Mouse (Mus musculus) intestine, embryonic 16.5 days (tissue): ENCODE measurements around the gene Klhdc9. TPM values are rescaled to one million over a fixed set of nuclear protein-coding genes. Genes with fewer than 3 reads are reported as not detected.

Source experiments
- ATAC-seq: fragments of 200-750 bp; cut with Nextera tagmentation; 2 replicates; pipeline ENCODE4 v1.8.0; 2017; ENCODE audit warnings: moderate TSS enrichment, moderate library complexity
- H3K27ac ChIP-seq: fragments of 300-500 bp; sonication (generic); 2 replicates; pipeline ENCODE4 v1.5.1; 2014; ENCODE audit warnings: mild to moderate bottlenecking, low read length
- H3K27me3 ChIP-seq: fragments of 300-500 bp; sonication (generic); replicated peaks from 2 replicates; pipeline ENCODE4 v1.6.1; 2014; ENCODE audit warnings: low read length, control low read depth, mixed read lengths; ENCODE audit not compliant: control insufficient read depth, insufficient read depth
- H3K36me3 ChIP-seq: fragments of 300-500 bp; sonication (generic); 2 replicates; pipeline ENCODE4 v1.6.1; 2014; ENCODE audit warnings: low read length, control low read depth; ENCODE audit not compliant: control insufficient read depth, insufficient read depth
- H3K4me1 ChIP-seq: fragments of 300-500 bp; sonication (generic); 2 replicates; pipeline ENCODE4 v1.6.1; 2014; ENCODE audit warnings: low read length, control low read depth, mixed read lengths; ENCODE audit not compliant: control insufficient read depth, insufficient read depth
- H3K4me2 ChIP-seq: fragments of 300-500 bp; sonication (generic); 2 replicates; pipeline ENCODE4 v1.6.1; 2014; ENCODE audit warnings: low read depth, low read length, control low read depth
- H3K4me3 ChIP-seq: fragments of 300-500 bp; sonication (generic); 2 replicates; pipeline ENCODE4 v1.5.1; 2014; ENCODE audit warnings: mild to moderate bottlenecking, low read length
- H3K9ac ChIP-seq: fragments of 300-500 bp; sonication (generic); 2 replicates; pipeline ENCODE4 v1.6.1; 2014; ENCODE audit warnings: low read depth, low read length
- H3K9me3 ChIP-seq: fragments of 300-500 bp; sonication (generic); 2 replicates; pipeline ENCODE4 v1.6.1; 2016; ENCODE audit warnings: low read length, control low read depth; ENCODE audit not compliant: control insufficient read depth
- WGBS: fragments of 180-500 bp; shearing (Covaris S2); extraction: QIAGEN DNeasy Blood & Tissue Kit; methylation state at CpG from one replicate; pipeline ENCODE4 v1.1.7; 2014; 5-methylcytosine and 5-hydroxymethylcytosine counted together
- polyA plus RNA-seq: library from polyadenylated mRNA; unstranded; fragments of >200 nt; fragmentation: Nextera tagmentation; extraction: Ambion mirVana; gene quantifications from 2 replicates; pipeline ENCODE4 v1.2.1, GENCODE M21; 2015

Klhdc9 gene
- polyA plus RNA-seq: 0.60 and 1.1 TPM in 2 replicates

- H3K4me3 ChIP-seq: peak within 1 kb of the TSS; percentile 56
- peaks cover 9% of the 10 kb centered on the region; the same call in 1 of the 2 replicates for H3K4me1 ChIP-seq
- peak within 1 kb of the TSS; percentile 67 for H3K9ac ChIP-seq
- peak; percentile 92 for ATAC-seq
- no peaks in the 10 kb centered on the region for H3K9me3 ChIP-seq
- H3K4me2 ChIP-seq: peak within 1 kb of the TSS; percentile 73
- peaks cover 3% of the 10 kb centered on the region; the same call in 1 of the 2 replicates for H3K36me3 ChIP-seq
- under 1% methylated on average over 21 of the region's 21 CpGs for WGBS
- H3K27ac ChIP-seq: peak within 1 kb of the TSS; percentile 40
- H3K27me3 ChIP-seq: no peaks in the 10 kb centered on the region
These were observed at the start of gene Klhdc9 for GRCm38 (mm10) chr1:171360656-171361055. Gene Klhdc9, minus strand, starts transcription at chr1:171360798.

- H3K27me3 ChIP-seq: no peaks in the 10 kb centered on the region
- 0 out of 2 replicates have a peak, but pooled peaks cover 5% of the 10 kb centered on the region for H3K4me1 ChIP-seq
- H3K4me2 ChIP-seq: no peak overlapping the region
- H3K36me3 ChIP-seq: peaks cover 1% of the 10 kb centered on the region; the same call in 1 of the 2 replicates
- WGBS: 79% methylated on average over 1 of the region's 1 CpGs
- no peaks in the 10 kb centered on the region for H3K9me3 ChIP-seq
- no peak overlapping the region for H3K4me3 ChIP-seq
- no peak overlapping the region for H3K27ac ChIP-seq
- ATAC-seq: no peak
- no peak overlapping the region for H3K9ac ChIP-seq
These were observed 49.6 kb upstream of the Klhdc9 start for GRCm38 (mm10) chr1:171410231-171410630.

- H3K9me3 ChIP-seq: no peaks in the 10 kb centered on the region
- WGBS: 78% methylated on average over 5 of the region's 5 CpGs
These were observed 46.7 kb upstream of the Klhdc9 start for GRCm38 (mm10) chr1:171407263-171407662.

GRCm38 (mm10) chr1:171402991-171403390, 42.4 kb upstream of the Klhdc9 start:
- Histone ChIP-seq H3K27me3 (no peaks in the 10 kb centered on the region), H3K36me3 (no peaks in the 10 kb centered on the region)

More at GRCm38 (mm10) chr1:171407263-171407662, 46.7 kb upstream of the Klhdc9 start:
- H3K27me3 ChIP-seq: no peaks in the 10 kb centered on the region
- no peak overlapping the region for H3K4me3 ChIP-seq
- no peak overlapping the region for H3K9ac ChIP-seq
- no peak for ATAC-seq
- no peaks in the 10 kb centered on the region for H3K4me1 ChIP-seq
- H3K36me3 ChIP-seq: no peaks in the 10 kb centered on the region
- no peak overlapping the region for H3K4me2 ChIP-seq
- no peak overlapping the region for H3K27ac ChIP-seq

GRCm38 (mm10) chr1:171401821-171402220, 41.2 kb upstream of the Klhdc9 start:
- no peak for ATAC-seq
- no peak overlapping the region for H3K27ac ChIP-seq
- no peaks in the 10 kb centered on the region for H3K36me3 ChIP-seq
- no peaks in the 10 kb centered on the region for H3K27me3 ChIP-seq
- H3K9me3 ChIP-seq: no peaks in the 10 kb centered on the region
- H3K4me1 ChIP-seq: no peaks in the 10 kb centered on the region
- 82% methylated on average over 4 of the region's 4 CpGs for WGBS
- H3K4me3 ChIP-seq: no peak overlapping the region
- no peak overlapping the region for H3K9ac ChIP-seq
- no peak overlapping the region for H3K4me2 ChIP-seq

More at GRCm38 (mm10) chr1:171402991-171403390, 42.4 kb upstream of the Klhdc9 start:
- WGBS: 82% methylated on average over 9 of the region's 9 CpGs
- Histone ChIP-seq H3K4me3 (no peak overlapping the region), H3K4me2 (no peak overlapping the region), H3K27ac (no peak overlapping the region), H3K9me3 (no peaks in the 10 kb centered on the region), H3K9ac (no peak overlapping the region), H3K4me1 (no peaks in the 10 kb centered on the region)
- ATAC-seq: no peak

- H3K9me3 ChIP-seq: no peaks in the 10 kb centered on the region
- no peak overlapping the region for H3K4me3 ChIP-seq
- WGBS: 61% methylated on average over 4 of the region's 4 CpGs
- no peaks in the 10 kb centered on the region for H3K4me1 ChIP-seq
- H3K27ac ChIP-seq: no peak overlapping the region
- H3K27me3 ChIP-seq: no peaks in the 10 kb centered on the region
- ATAC-seq: peak; percentile 69
- H3K36me3 ChIP-seq: no peaks in the 10 kb centered on the region
- no peak overlapping the region for H3K4me2 ChIP-seq
- H3K9ac ChIP-seq: no peak overlapping the region
These were observed 29.5 kb upstream of the Klhdc9 start for GRCm38 (mm10) chr1:171390101-171390500.

- no peak within 1 kb of the TSS for H3K4me2 ChIP-seq
- ATAC-seq: peak; percentile 25; the same call in 1 of the 2 replicates
- H3K4me1 ChIP-seq: no peaks in the 10 kb centered on the region
- H3K36me3 ChIP-seq: no peaks in the 10 kb centered on the region
- WGBS: 75% methylated on average over 15 of the region's 15 CpGs
- H3K9me3 ChIP-seq: no peaks in the 10 kb centered on the region
- H3K4me3 ChIP-seq: no peak within 1 kb of the TSS
- H3K9ac ChIP-seq: no peak within 1 kb of the TSS
- H3K27ac ChIP-seq: no peak within 1 kb of the TSS
- H3K27me3 ChIP-seq: no peaks in the 10 kb centered on the region
These were observed 27.9 kb upstream of the Klhdc9 start, which contains the start of gene Arhgap30 for GRCm38 (mm10) chr1:171388376-171389102. Gene Arhgap30, plus strand, starts transcription at chr1:171388954.

GRCm38 (mm10) chr1:171387099-171387498, 26.5 kb upstream of the Klhdc9 start:
- Histone ChIP-seq H3K36me3 (no peaks in the 10 kb centered on the region), H3K9me3 (no peaks in the 10 kb centered on the region), H3K4me1 (no peaks in the 10 kb centered on the region), H3K9ac (no peak overlapping the region), H3K27me3 (no peaks in the 10 kb centered on the region), H3K27ac (no peak overlapping the region), H3K4me2 (no peak overlapping the region), H3K4me3 (no peak overlapping the region)
- WGBS: 32% methylated on average over 6 of the region's 6 CpGs
- no peak for ATAC-seq

- no peaks in the 10 kb centered on the region for H3K4me1 ChIP-seq
- no peak for ATAC-seq
- WGBS: 63% methylated on average over 9 of the region's 9 CpGs
- H3K4me3 ChIP-seq: no peak overlapping the region
- H3K9me3 ChIP-seq: no peaks in the 10 kb centered on the region
- no peak overlapping the region for H3K27ac ChIP-seq
- no peak overlapping the region for H3K4me2 ChIP-seq
- H3K27me3 ChIP-seq: 0 out of 2 replicates have a peak, but pooled peaks cover 2% of the 10 kb centered on the region
- no peaks in the 10 kb centered on the region for H3K36me3 ChIP-seq
- no peak overlapping the region for H3K9ac ChIP-seq
These were observed 24.6 kb upstream of the Klhdc9 start for GRCm38 (mm10) chr1:171385171-171385570.
